Comparison of ENCODE assay signal across 15 mouse cellular contexts in the genomic region with DNA sequence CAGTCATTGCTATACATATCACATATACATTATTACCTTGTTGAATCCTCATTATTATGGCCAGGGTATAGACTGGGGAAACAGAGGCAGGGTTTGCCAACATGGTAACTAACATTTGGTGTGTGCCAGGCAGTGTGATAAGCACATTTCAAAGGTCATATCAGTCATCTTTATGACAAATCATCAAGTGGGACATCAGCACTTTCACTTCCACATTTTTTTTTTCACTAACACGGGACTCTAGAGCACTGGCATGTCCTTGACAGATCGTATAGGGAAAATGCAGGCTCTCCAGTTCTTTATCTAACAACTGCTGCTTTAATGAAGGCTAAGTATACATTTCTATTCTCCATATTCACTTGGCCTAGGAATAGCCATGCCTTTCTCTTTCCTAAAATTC.
"Had no signal": no experiment of that assay in that cellular context is flagged by ENCODE, and none has a peak within 500 bp of the region (broad histone marks: within the 10 kb centered on the region; RNA-seq: fewer than 3 reads in every experiment).

No protein-coding gene starts in this region.

- H3K4me1 ChIP-seq: limb, embryonic 12.5 days; liver, embryonic 15.5 days had no signal

- H3K27ac ChIP-seq: kidney, embryonic 15.5 days; limb, embryonic 12.5 days; liver, embryonic 15.5 days; midbrain, embryonic 13.5 days; neural tube, embryonic 13.5 days had no signal

- H3K4me3 ChIP-seq: kidney, embryonic 15.5 days; limb, embryonic 12.5 days; liver, embryonic 15.5 days; midbrain, embryonic 13.5 days; neural tube, embryonic 13.5 days had no signal

- H3K27me3 ChIP-seq: kidney, embryonic 15.5 days; limb, embryonic 12.5 days; liver, embryonic 15.5 days; midbrain, embryonic 13.5 days; neural tube, embryonic 13.5 days had no signal

- H3K9ac ChIP-seq: kidney, embryonic 15.5 days; limb, embryonic 12.5 days; liver, embryonic 15.5 days; lung, embryonic 14.5 days; midbrain, embryonic 13.5 days; neural tube, embryonic 13.5 days had no signal

- H3K4me2 ChIP-seq: kidney, embryonic 15.5 days; limb, embryonic 12.5 days; liver, embryonic 11.5 days; liver, embryonic 15.5 days; lung, embryonic 14.5 days; midbrain, embryonic 13.5 days; neural tube, embryonic 13.5 days had no signal

- H3K36me3 ChIP-seq: limb, embryonic 12.5 days; liver, embryonic 15.5 days; midbrain, embryonic 13.5 days; neural tube, embryonic 13.5 days had no signal

- H3K9me3 ChIP-seq: kidney, embryonic 15.5 days; limb, embryonic 12.5 days; liver, embryonic 15.5 days; midbrain, embryonic 13.5 days; neural tube, embryonic 13.5 days had no signal

- ATAC-seq: midbrain, embryonic 13.5 days had no signal

- DNase-seq: kidney, adult 2 months; kidney, postnatal 14 days; lung, embryonic 14.5 days; lung, postnatal 10 days; lung, postnatal 4 days; retina, postnatal 1 day; right cerebral cortex, postnatal 4 days; thymus, adult 18-20 months; thymus, postnatal 14 days had no signal
